Mouse (Mus musculus) testis, adult 2 months (tissue): ENCODE data around the gene Prpsap1.

Experiments used
- CTCF ChIP-seq: fragments of 200-500 bp; IDR thresholded peaks from 2 replicates; pipeline ENCODE4 v1.5.1; 2012; ENCODE audit warnings: low read depth, mild to moderate bottlenecking, inconsistent platforms, low read length, moderate library complexity; ENCODE audit not compliant: control insufficient read depth, insufficient read depth, insufficient replicate concordance
- POLR2A ChIP-seq: fragments of 200-500 bp; IDR thresholded peaks from 2 replicates; pipeline ENCODE4 v1.6.1; 2012; ENCODE audit warnings: low read depth, mild to moderate bottlenecking, inconsistent platforms, low read length, moderate library complexity; ENCODE audit not compliant: control insufficient read depth

DNA sequence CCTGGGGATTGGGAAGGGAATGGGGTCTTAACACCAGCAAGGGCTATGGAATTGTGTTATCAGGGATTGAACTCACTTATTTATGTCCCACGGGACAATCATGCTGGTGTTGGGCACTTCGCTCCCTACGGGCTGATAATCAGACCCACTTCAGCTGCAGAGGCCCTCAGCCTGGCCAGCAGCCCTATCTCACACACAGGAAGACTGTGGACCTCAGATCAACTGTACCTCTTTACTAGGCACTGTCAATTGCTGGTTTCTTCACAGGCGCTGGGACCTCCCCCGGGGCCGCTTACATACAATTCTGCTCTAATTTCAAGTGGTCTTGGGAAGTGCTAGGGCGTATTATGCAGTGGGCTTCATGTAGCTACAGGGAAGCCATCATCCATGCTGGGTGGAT lies 42.7 kb upstream of the Prpsap1 start:
- no peak for TF ChIP-seq CTCF
- TF ChIP-seq POLR2A: no peak
